Mouse (Mus musculus) embryonic facial prominence, embryonic 11.5 days (tissue): ENCODE results near the gene Mterf2. TPM values are rescaled to one million over a fixed set of nuclear protein-coding genes. Genes with fewer than 3 reads are reported as not detected.
A peak's percentile ranks its signal among the peaks of the same experiment; 100 is the strongest.

Experiments used
- ATAC-seq: fragments of 200-750 bp; cut with Nextera tagmentation; replicated peaks from 2 replicates; pipeline ENCODE4 v1.8.0; 2017; ENCODE audit warnings: low read depth; ENCODE audit not compliant: insufficient number of reproducible peaks, low FRiP score, low TSS enrichment
- DNase-seq: peaks from one replicate; pipeline ENCODE4 v3.0.0-alpha.2; 2015; ENCODE audit warnings: low spot score
- H3K27ac ChIP-seq: fragments of 300-500 bp; sonication (generic); replicated peaks from 2 replicates; pipeline ENCODE4 v1.5.1; 2014; ENCODE audit warnings: mild to moderate bottlenecking, low read depth, low read length, control low read depth
- H3K27me3 ChIP-seq: fragments of 300-500 bp; sonication (generic); 2 replicates; pipeline ENCODE4 v1.6.1; 2014; ENCODE audit warnings: mild to moderate bottlenecking, low read length, moderate library complexity, mixed read lengths; ENCODE audit not compliant: control insufficient read depth, insufficient read depth
- H3K36me3 ChIP-seq: fragments of 300-500 bp; sonication (generic); replicated peaks from 2 replicates; pipeline ENCODE4 v1.6.1; 2014; ENCODE audit warnings: low read depth, mild to moderate bottlenecking, low read length, moderate library complexity, mixed read lengths; ENCODE audit not compliant: control insufficient read depth, insufficient read depth
- H3K4me1 ChIP-seq: fragments of 300-500 bp; sonication (generic); 2 replicates; pipeline ENCODE4 v1.6.1; 2014; ENCODE audit warnings: low read length, mixed read lengths; ENCODE audit not compliant: control insufficient read depth, insufficient read depth
- H3K4me2 ChIP-seq: fragments of 300-500 bp; sonication (generic); 2 replicates; pipeline ENCODE4 v1.6.1; 2014; ENCODE audit warnings: low read depth, mild to moderate bottlenecking, control low read depth, low read length, moderate library complexity
- H3K4me3 ChIP-seq: fragments of 300-500 bp; sonication (generic); 2 replicates; pipeline ENCODE4 v1.5.1; 2014; ENCODE audit warnings: low read depth, low read length, control low read depth
- H3K9ac ChIP-seq: fragments of 300-500 bp; sonication (generic); replicated peaks from 2 replicates; pipeline ENCODE4 v1.6.1; 2014; ENCODE audit warnings: mild to moderate bottlenecking, control low read depth, low read length
- H3K9me3 ChIP-seq: fragments of 300-500 bp; sonication (generic); replicated peaks from 2 replicates; pipeline ENCODE4 v1.6.1; 2016; ENCODE audit warnings: mild to moderate bottlenecking, low read length, inconsistent platforms, mixed read lengths; ENCODE audit not compliant: control insufficient read depth
- WGBS: fragments of 180-500 bp; shearing (Covaris S2); extraction: QIAGEN DNeasy Blood & Tissue Kit; methylation state at CpG from one replicate; pipeline ENCODE4 v1.1.7; 2014; 5-methylcytosine and 5-hydroxymethylcytosine counted together
- polyA plus RNA-seq: library from polyadenylated mRNA; unstranded; fragments of >200 nt; fragmentation: Nextera tagmentation; extraction: Ambion mirVana; gene quantifications from 2 replicates; pipeline ENCODE4 v1.2.1, GENCODE M21; 2014

Mterf2 gene
- polyA plus RNA-seq, 1 experiment from 2014 or later: 36.0 TPM

- no peak overlapping the region for H3K27ac ChIP-seq
- no peak overlapping the region for H3K4me3 ChIP-seq
- WGBS: 78% methylated on average over 5 of the region's 5 CpGs
- H3K27me3 ChIP-seq: no peaks in the 10 kb centered on the region
- peaks cover 2% of the 10 kb centered on the region; the same call in 1 of the 2 replicates for H3K36me3 ChIP-seq
- no peaks in the 10 kb centered on the region for H3K9me3 ChIP-seq
- H3K4me2 ChIP-seq: no peak overlapping the region
- ATAC-seq (no peak), DNase-seq (no peak)
- no peaks in the 10 kb centered on the region for H3K4me1 ChIP-seq
- no peak overlapping the region for H3K9ac ChIP-seq
Observed at GRCm38 (mm10) chr10:85149226-85149625, 21.4 kb upstream of the Mterf2 start.

- H3K4me3 ChIP-seq: no peak overlapping the region
- peaks cover 2% of the 10 kb centered on the region; the same call in 1 of the 2 replicates for H3K36me3 ChIP-seq
- ATAC-seq: no peak
Observed at GRCm38 (mm10) chr10:85146282-85146681, 18.5 kb upstream of the Mterf2 start.

GRCm38 (mm10) chr10:85141465-85141864 lies 13.6 kb upstream of the Mterf2 start:
- 83% methylated on average over 9 of the region's 9 CpGs for WGBS
- no peaks in the 10 kb centered on the region for H3K36me3 ChIP-seq
- no peaks in the 10 kb centered on the region for H3K27me3 ChIP-seq
- H3K4me3 ChIP-seq: no peak overlapping the region
- H3K9me3 ChIP-seq: no peaks in the 10 kb centered on the region
- DNase-seq (peak; percentile 4), ATAC-seq (no peak)
- no peak overlapping the region for H3K9ac ChIP-seq
- no peak overlapping the region for H3K27ac ChIP-seq
- H3K4me2 ChIP-seq: no peak overlapping the region
- no peaks in the 10 kb centered on the region for H3K4me1 ChIP-seq

More at GRCm38 (mm10) chr10:85146282-85146681, 18.5 kb upstream of the Mterf2 start:
- H3K27me3 ChIP-seq: no peaks in the 10 kb centered on the region
- WGBS: 89% methylated on average over 14 of the region's 14 CpGs
- DNase-seq: no peak
- no peak overlapping the region for H3K9ac ChIP-seq
- no peaks in the 10 kb centered on the region for H3K9me3 ChIP-seq
- H3K4me1 ChIP-seq: no peaks in the 10 kb centered on the region
- H3K4me2 ChIP-seq: no peak overlapping the region
- H3K27ac ChIP-seq: no peak overlapping the region

GRCm38 (mm10) chr10:85136573-85136972 lies 8.7 kb upstream of the Mterf2 start:
- ATAC-seq: no peak
- Histone ChIP-seq H3K9ac (no peak overlapping the region), H3K4me2 (no peak overlapping the region), H3K27ac (no peak overlapping the region), H3K36me3 (no peaks in the 10 kb centered on the region), H3K4me3 (no peak overlapping the region), H3K9me3 (no peaks in the 10 kb centered on the region), H3K4me1 (no peaks in the 10 kb centered on the region), H3K27me3 (no peaks in the 10 kb centered on the region)
- no peak for DNase-seq
- 83% methylated on average over 6 of the region's 6 CpGs for whole genome bisulfite sequencing

- H3K4me3 ChIP-seq: peak overlapping the region; percentile 55
- WGBS: 22% methylated on average over 7 of the region's 7 CpGs
Observed at GRCm38 (mm10) chr10:85128453-85128852, 626 bp upstream of the Mterf2 start.

GRCm38 (mm10) chr10:85125184-85125583 lies 2.6 kb downstream of the Mterf2 start:
- Histone ChIP-seq H3K4me2 (no peak overlapping the region), H3K27ac (no peak overlapping the region), H3K27me3 (no peaks in the 10 kb centered on the region), H3K4me1 (no peaks in the 10 kb centered on the region), H3K9me3 (no peaks in the 10 kb centered on the region), H3K36me3 (no peaks in the 10 kb centered on the region; the same call in 1 of the 2 replicates), H3K9ac (no peak overlapping the region), H3K4me3 (no peak overlapping the region)
- DNase-seq (no peak), ATAC-seq (no peak)
- 88% methylated on average over 13 of the region's 13 CpGs for WGBS

More at GRCm38 (mm10) chr10:85128453-85128852, 626 bp upstream of the Mterf2 start:
- Histone ChIP-seq H3K27ac (no peak overlapping the region), H3K36me3 (no peaks in the 10 kb centered on the region), H3K9ac (no peak overlapping the region; the same call in 1 of the 2 replicates), H3K27me3 (no peaks in the 10 kb centered on the region), H3K4me1 (no peaks in the 10 kb centered on the region), H3K4me2 (peak overlapping the region; percentile 50), H3K9me3 (no peaks in the 10 kb centered on the region)
- DNase-seq (peak; percentile 48), ATAC-seq (peak; percentile 14; the same call in 1 of the 2 replicates)

- no peaks in the 10 kb centered on the region for H3K9me3 ChIP-seq
- H3K4me1 ChIP-seq: no peaks in the 10 kb centered on the region
- H3K27ac ChIP-seq: no peak overlapping the region
- H3K4me3 ChIP-seq: no peak overlapping the region
- H3K9ac ChIP-seq: no peak overlapping the region
- H3K4me2 ChIP-seq: no peak overlapping the region
- DNase-seq: no peak
- no peaks in the 10 kb centered on the region for H3K36me3 ChIP-seq
- no peaks in the 10 kb centered on the region for H3K27me3 ChIP-seq
- ATAC-seq: no peak
- WGBS: 88% methylated on average over 4 of the region's 4 CpGs
Observed at GRCm38 (mm10) chr10:85114409-85114808, 13.4 kb downstream of the Mterf2 start.

GRCm38 (mm10) chr10:85103085-85103885 lies 24.5 kb downstream of the Mterf2 start:
- H3K4me1 ChIP-seq: no peaks in the 10 kb centered on the region
- no peaks in the 10 kb centered on the region for H3K9me3 ChIP-seq
- H3K27ac ChIP-seq: peak overlapping the region; percentile 28; the same call in 1 of the 2 replicates
- peak; percentile 45 for DNase-seq
- no peaks in the 10 kb centered on the region for H3K36me3 ChIP-seq
- H3K4me3 ChIP-seq: peak overlapping the region; percentile 90
- under 1% methylated on average over 34 of the region's 34 CpGs for WGBS
- peak; percentile 63; the same call in 1 of the 2 replicates for ATAC-seq
- peak overlapping the region; percentile 94 for H3K9ac ChIP-seq
- no peaks in the 10 kb centered on the region for H3K27me3 ChIP-seq
- peak overlapping the region; percentile 88 for H3K4me2 ChIP-seq
